Mouse (Mus musculus): Measurements from ENCODE around the gene B4gat1.

DNA sequence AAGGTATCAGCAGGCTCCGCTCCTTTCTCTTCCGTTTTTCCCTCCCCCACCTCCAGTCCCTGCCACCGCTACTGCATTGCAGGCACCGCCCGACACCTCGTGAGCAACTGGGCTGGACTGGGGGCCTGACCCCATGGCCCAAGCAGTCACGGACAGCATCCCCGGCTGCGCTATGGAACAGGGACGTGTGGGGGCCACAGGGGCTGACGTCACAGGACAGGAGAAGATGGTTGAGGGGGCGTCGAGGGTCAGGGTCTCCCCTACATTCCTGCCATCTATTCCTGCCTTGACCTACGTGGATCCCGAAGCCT lies 46.2 kb downstream of the B4gat1 start:
- no peak for TF ChIP-seq CTCF (IDR thresholded peaks at IDR 0.05; ENCODE audit: control insufficient read depth, insufficient read depth, low read length)
- TF ChIP-seq POLR2A (IDR thresholded peaks at IDR 0.05; ENCODE audit: borderline replicate concordance, control insufficient read depth, low read depth, low read length), result no peak
